Mouse (Mus musculus) hindbrain, embryonic 14.5 days (tissue): ENCODE data around the gene Frem1. TPM values are rescaled to one million over a fixed set of nuclear protein-coding genes. Genes with fewer than 3 reads are reported as not detected.

Experiments
- ATAC-seq: fragments of 200-750 bp; cut with Nextera tagmentation; 2 replicates; pipeline ENCODE4 v1.8.0; 2017; ENCODE audit warnings: moderate number of reproducible peaks, mild to moderate bottlenecking, moderate TSS enrichment, moderate library complexity; ENCODE audit not compliant: low FRiP score
- DNase-seq: peaks from one replicate; pipeline ENCODE4 v3.0.0-alpha.2; 2015; ENCODE audit warnings: low spot score
- H3K27ac ChIP-seq: fragments of 300-500 bp; sonication (generic); 2 replicates; pipeline ENCODE4 v1.5.1; 2014; ENCODE audit warnings: mild to moderate bottlenecking, moderate library complexity
- H3K27me3 ChIP-seq: fragments of 300-500 bp; sonication (generic); 2 replicates; pipeline ENCODE4 v1.6.1; 2014; ENCODE audit warnings: mild to moderate bottlenecking, low read length, mixed read lengths; ENCODE audit not compliant: control insufficient read depth, insufficient read depth
- H3K36me3 ChIP-seq: fragments of 300-500 bp; sonication (generic); replicated peaks from 2 replicates; pipeline ENCODE4 v1.6.1; 2014; ENCODE audit not compliant: control insufficient read depth, insufficient read depth
- H3K4me1 ChIP-seq: fragments of 300-500 bp; sonication (generic); replicated peaks from 2 replicates; pipeline ENCODE4 v1.6.1; 2014; ENCODE audit warnings: antibody characterized with exemption, low read length, mixed read lengths; ENCODE audit not compliant: control insufficient read depth, insufficient read depth
- H3K4me2 ChIP-seq: fragments of 300-500 bp; sonication (generic); replicated peaks from 2 replicates; pipeline ENCODE4 v1.6.1; 2014; ENCODE audit warnings: mild to moderate bottlenecking, moderate library complexity
- H3K4me3 ChIP-seq: fragments of 300-500 bp; sonication (generic); replicated peaks from 2 replicates; pipeline ENCODE4 v1.5.1; 2014; ENCODE audit warnings: mild to moderate bottlenecking, low read length
- H3K9ac ChIP-seq: fragments of 300-500 bp; sonication (generic); 2 replicates; pipeline ENCODE4 v1.6.1; 2014
- H3K9me3 ChIP-seq: fragments of 300-500 bp; sonication (generic); 2 replicates; pipeline ENCODE4 v1.6.1; 2016; ENCODE audit warnings: low read length; ENCODE audit not compliant: control insufficient read depth
- WGBS: fragments of 180-500 bp; shearing (Covaris S2); extraction: QIAGEN DNeasy Blood & Tissue Kit; methylation state at CpG from one replicate; pipeline ENCODE4 v1.1.7; 2014; 5-methylcytosine and 5-hydroxymethylcytosine counted together
- polyA plus RNA-seq: library from polyadenylated mRNA; unstranded; fragments of >200 nt; fragmentation: Nextera tagmentation; extraction: Ambion mirVana; gene quantifications from 2 replicates; pipeline ENCODE4 v1.2.1, GENCODE M21; 2014

Frem1 gene
- polyA plus RNA-seq, 1 experiment from 2014 or later: 3.8 TPM

- Histone ChIP-seq H3K9me3 (no peaks in the 10 kb centered on the region), H3K4me1 (no peaks in the 10 kb centered on the region), H3K4me2 (no peak overlapping the region), H3K9ac (no peak overlapping the region), H3K36me3 (no peaks in the 10 kb centered on the region), H3K27me3 (no peaks in the 10 kb centered on the region), H3K27ac (no peak overlapping the region), H3K4me3 (no peak overlapping the region)
- DNase-seq (no peak), ATAC-seq (no peak)
- WGBS: 21% methylated on average over 6 of the region's 6 CpGs
Measured at GRCm38 (mm10) chr4:83045266-83045665, 6.9 kb downstream of the Frem1 start.

- Histone ChIP-seq H3K9me3 (no peaks in the 10 kb centered on the region), H3K4me3 (no peak overlapping the region), H3K27me3 (no peaks in the 10 kb centered on the region), H3K27ac (no peak overlapping the region), H3K4me1 (no peaks in the 10 kb centered on the region), H3K4me2 (no peak overlapping the region), H3K9ac (no peak overlapping the region), H3K36me3 (no peaks in the 10 kb centered on the region)
- DNase-seq (no peak), ATAC-seq (no peak)
- 55% methylated on average over 3 of the region's 3 CpGs for WGBS
Measured at GRCm38 (mm10) chr4:83040780-83041179, 11.4 kb downstream of the Frem1 start.

GRCm38 (mm10) chr4:83032780-83033179 lies 19.4 kb downstream of the Frem1 start:
- Histone ChIP-seq H3K4me2 (no peak overlapping the region), H3K9ac (no peak overlapping the region), H3K4me3 (no peak overlapping the region), H3K36me3 (no peaks in the 10 kb centered on the region), H3K27me3 (no peaks in the 10 kb centered on the region), H3K4me1 (no peaks in the 10 kb centered on the region), H3K27ac (no peak overlapping the region), H3K9me3 (no peaks in the 10 kb centered on the region)
- ATAC-seq (no peak), DNase-seq (no peak)
- 32% methylated on average over 1 of the region's 1 CpGs for WGBS

- no peak overlapping the region for H3K27ac ChIP-seq
- no peak overlapping the region for H3K4me2 ChIP-seq
- H3K36me3 ChIP-seq: no peaks in the 10 kb centered on the region
- ATAC-seq: no peak
- H3K4me1 ChIP-seq: no peaks in the 10 kb centered on the region
- WGBS: 37% methylated on average over 3 of the region's 3 CpGs
- H3K9me3 ChIP-seq: no peaks in the 10 kb centered on the region
- no peak overlapping the region for H3K4me3 ChIP-seq
- no peak for DNase-seq
- no peak overlapping the region for H3K9ac ChIP-seq
- no peaks in the 10 kb centered on the region for H3K27me3 ChIP-seq
Measured at GRCm38 (mm10) chr4:83031591-83031990, 20.5 kb downstream of the Frem1 start.

- Histone ChIP-seq H3K36me3 (no peaks in the 10 kb centered on the region), H3K4me3 (no peak overlapping the region), H3K27ac (no peak overlapping the region), H3K4me1 (no peaks in the 10 kb centered on the region), H3K9me3 (no peaks in the 10 kb centered on the region), H3K4me2 (no peak overlapping the region), H3K27me3 (no peaks in the 10 kb centered on the region), H3K9ac (no peak overlapping the region)
- no peak for DNase-seq
- ATAC-seq: no peak
- WGBS: 85% methylated on average over 6 of the region's 6 CpGs
Measured at GRCm38 (mm10) chr4:83030097-83030496, 22.0 kb downstream of the Frem1 start.

GRCm38 (mm10) chr4:83020759-83021555 lies 31.2 kb downstream of the Frem1 start:
- Histone ChIP-seq H3K36me3 (no peaks in the 10 kb centered on the region), H3K4me2 (no peak overlapping the region; the same call in 1 of the 2 replicates), H3K27ac (0 out of 2 replicates have a peak overlapping the region, but pooled peaks have one; percentile 11), H3K4me3 (no peak overlapping the region), H3K9ac (no peak overlapping the region), H3K4me1 (peaks cover 23% of the 10 kb centered on the region), H3K9me3 (no peaks in the 10 kb centered on the region), H3K27me3 (no peaks in the 10 kb centered on the region)
- 36% methylated on average over 15 of the region's 15 CpGs for WGBS
- DNase-seq: peak; percentile 55
- ATAC-seq: no peak

GRCm38 (mm10) chr4:83018111-83019105 lies 33.7 kb downstream of the Frem1 start:
- no peaks in the 10 kb centered on the region for H3K36me3 ChIP-seq
- no peaks in the 10 kb centered on the region for H3K27me3 ChIP-seq
- no peak for ATAC-seq
- no peak for DNase-seq
- peak overlapping the region; percentile 68 for H3K27ac ChIP-seq
- H3K4me1 ChIP-seq: peaks cover 23% of the 10 kb centered on the region
- H3K4me2 ChIP-seq: no peak overlapping the region
- WGBS: 47% methylated on average over 8 of the region's 8 CpGs
- H3K9me3 ChIP-seq: no peaks in the 10 kb centered on the region
- no peak overlapping the region for H3K4me3 ChIP-seq
- H3K9ac ChIP-seq: no peak overlapping the region

- H3K9ac ChIP-seq: no peak overlapping the region
- H3K4me1 ChIP-seq: peaks cover 11% of the 10 kb centered on the region
- WGBS: 81% methylated on average over 2 of the region's 2 CpGs
- ATAC-seq (no peak), DNase-seq (no peak)
- H3K4me3 ChIP-seq: no peak overlapping the region
- H3K4me2 ChIP-seq: no peak overlapping the region
- H3K27ac ChIP-seq: no peak overlapping the region
- H3K36me3 ChIP-seq: no peaks in the 10 kb centered on the region
- no peaks in the 10 kb centered on the region for H3K9me3 ChIP-seq
- H3K27me3 ChIP-seq: no peaks in the 10 kb centered on the region
Measured at GRCm38 (mm10) chr4:83014538-83014937, 37.6 kb downstream of the Frem1 start.

GRCm38 (mm10) chr4:83004086-83004485 lies 48.1 kb downstream of the Frem1 start:
- H3K4me2 ChIP-seq: no peak overlapping the region
- no peaks in the 10 kb centered on the region for H3K27me3 ChIP-seq
- H3K4me3 ChIP-seq: no peak overlapping the region
- 85% methylated on average over 5 of the region's 5 CpGs for WGBS
- no peak overlapping the region for H3K27ac ChIP-seq
- no peaks in the 10 kb centered on the region for H3K36me3 ChIP-seq
- no peak overlapping the region for H3K9ac ChIP-seq
- no peak for ATAC-seq
- DNase-seq: no peak
- no peaks in the 10 kb centered on the region for H3K4me1 ChIP-seq
- no peaks in the 10 kb centered on the region for H3K9me3 ChIP-seq
